Mouse (Mus musculus): ENCODE data around the gene Scd4.

Gene Scd4

GRCm38 (mm10) chr19:44332833-44333623 is at the start of gene Scd4:
TSS of gene Scd4 (plus strand) at chr19:44333092.
- DNase-seq: peak; percentile 74

GRCm38 (mm10) chr19:44283157-44284024 is 49.5 kb upstream of the Scd4 start:
- no peak for DNase-seq

- peak; percentile 91 for DNase-seq
These were observed 48.7 kb upstream of the Scd4 start for GRCm38 (mm10) chr19:44284025-44284695.

GRCm38 (mm10) chr19:44284723-44285122 is 48.2 kb upstream of the Scd4 start:
- DNase-seq: peak; percentile 73

- DNase-seq: no peak
These were observed 47.3 kb upstream of the Scd4 start for GRCm38 (mm10) chr19:44285554-44285953.

- no peak for DNase-seq
These were observed 46.8 kb upstream of the Scd4 start for GRCm38 (mm10) chr19:44286109-44286508.

GRCm38 (mm10) chr19:44287415-44288110 is 45.3 kb upstream of the Scd4 start:
- no peak for DNase-seq

GRCm38 (mm10) chr19:44292083-44292482 is 40.8 kb upstream of the Scd4 start:
- no peak for DNase-seq

- no peak for DNase-seq
These were observed 40.4 kb upstream of the Scd4 start for GRCm38 (mm10) chr19:44292483-44292882.

- DNase-seq: no peak
These were observed 39.7 kb upstream of the Scd4 start, which contains the start of gene Scd2 for GRCm38 (mm10) chr19:44292941-44293768. TSS of gene Scd2 (plus strand) at chr19:44293674.

- DNase-seq: peak; percentile 85
These were observed 38.9 kb upstream of the Scd4 start for GRCm38 (mm10) chr19:44293769-44294551.

GRCm38 (mm10) chr19:44294588-44295041 is 38.3 kb upstream of the Scd4 start:
- DNase-seq: peak; percentile 73

GRCm38 (mm10) chr19:44295251-44295650 is 37.6 kb upstream of the Scd4 start:
- no peak for DNase-seq

GRCm38 (mm10) chr19:44295741-44296140 is 37.2 kb upstream of the Scd4 start:
- peak; percentile 80 for DNase-seq

GRCm38 (mm10) chr19:44296186-44296585 is 36.7 kb upstream of the Scd4 start:
- DNase-seq: no peak

- no peak for DNase-seq
These were observed 35.7 kb upstream of the Scd4 start for GRCm38 (mm10) chr19:44297068-44297760.

- DNase-seq: no peak
These were observed 35.0 kb upstream of the Scd4 start for GRCm38 (mm10) chr19:44297862-44298261.

GRCm38 (mm10) chr19:44299078-44299477 is 33.8 kb upstream of the Scd4 start:
- DNase-seq: no peak

GRCm38 (mm10) chr19:44299902-44300301 is 33.0 kb upstream of the Scd4 start:
- DNase-seq: no peak

- no peak for DNase-seq
These were observed 32.4 kb upstream of the Scd4 start for GRCm38 (mm10) chr19:44300520-44300919.
